Mouse (Mus musculus): Measurements from ENCODE around the gene Ugt2a3. TPM values are rescaled to one million over a fixed set of nuclear protein-coding genes. Genes with fewer than 3 reads are reported as not detected.
"Not testable (repeated sequence)": the region's sequence is repeated elsewhere in the genome, so short reads cannot be mapped to it uniquely, and the experiment has no call there.

The Ugt2a3 gene
- polyA plus RNA-seq, 1 experiment from 2014 or later: 0.58 TPM

- H3K27me3 ChIP-seq (ENCODE audit: control insufficient read depth, insufficient read depth, low read length): no peaks in the 10 kb centered on the region
- no peak overlapping the region for H3K4me3 ChIP-seq (replicated peaks; ENCODE audit: low read length)
- no peak overlapping the region for H3K9ac ChIP-seq (ENCODE audit: low read length)
- H3K4me1 ChIP-seq (ENCODE audit: control insufficient read depth, insufficient read depth, low read length): no peaks in the 10 kb centered on the region
- WGBS: 89% methylated on average over 5 of the region's 5 CpGs
- H3K36me3 ChIP-seq (ENCODE audit: control insufficient read depth, insufficient read depth, low read length): no peaks in the 10 kb centered on the region
- H3K4me2 ChIP-seq (ENCODE audit: low read depth, low read length): no peak overlapping the region
- no peak overlapping the region for H3K27ac ChIP-seq (ENCODE audit: low read length)
- no peaks in the 10 kb centered on the region for H3K9me3 ChIP-seq (replicated peaks; ENCODE audit: control insufficient read depth, low read length)
- no peak for ATAC-seq (ENCODE audit: insufficient read depth, low FRiP score)
These were observed 3.5 kb upstream of the Ugt2a3 start for GRCm38 (mm10) chr5:87340461-87340860.

GRCm38 (mm10) chr5:87335199-87335598 lies 1.8 kb downstream of the Ugt2a3 start:
- Histone ChIP-seq H3K9me3 (replicated peaks; ENCODE audit: control insufficient read depth, low read length) (no peaks in the 10 kb centered on the region), H3K9ac (ENCODE audit: low read length) (no peak overlapping the region), H3K27ac (ENCODE audit: low read length) (no peak overlapping the region), H3K4me2 (ENCODE audit: low read depth, low read length) (no peak overlapping the region), H3K4me3 (replicated peaks; ENCODE audit: low read length) (no peak overlapping the region), H3K4me1 (ENCODE audit: control insufficient read depth, insufficient read depth, low read length) (no peaks in the 10 kb centered on the region), H3K27me3 (ENCODE audit: control insufficient read depth, insufficient read depth, low read length) (no peaks in the 10 kb centered on the region), H3K36me3 (ENCODE audit: control insufficient read depth, insufficient read depth, low read length) (no peaks in the 10 kb centered on the region)
- no peak for ATAC-seq (ENCODE audit: insufficient read depth, low FRiP score)
- WGBS: 72% methylated on average over 1 of the region's 1 CpGs

GRCm38 (mm10) chr5:87333584-87333983 lies 3.4 kb downstream of the Ugt2a3 start:
- WGBS: 51% methylated on average over 3 of the region's 3 CpGs
- H3K9me3 ChIP-seq (replicated peaks; ENCODE audit: control insufficient read depth, low read length): no peaks in the 10 kb centered on the region
- no peak for ATAC-seq (ENCODE audit: insufficient read depth, low FRiP score)
- no peak overlapping the region for H3K4me2 ChIP-seq (ENCODE audit: low read depth, low read length)
- no peak overlapping the region for H3K27ac ChIP-seq (ENCODE audit: low read length)
- no peaks in the 10 kb centered on the region for H3K4me1 ChIP-seq (ENCODE audit: control insufficient read depth, insufficient read depth, low read length)
- no peaks in the 10 kb centered on the region for H3K36me3 ChIP-seq (ENCODE audit: control insufficient read depth, insufficient read depth, low read length)
- no peak overlapping the region for H3K4me3 ChIP-seq (replicated peaks; ENCODE audit: low read length)
- no peak overlapping the region for H3K9ac ChIP-seq (ENCODE audit: low read length)
- no peaks in the 10 kb centered on the region for H3K27me3 ChIP-seq (ENCODE audit: control insufficient read depth, insufficient read depth, low read length)

GRCm38 (mm10) chr5:87311392-87311791 lies 25.6 kb downstream of the Ugt2a3 start:
- Histone ChIP-seq H3K4me2 (ENCODE audit: low read depth, low read length) (no peak overlapping the region), H3K27ac (ENCODE audit: low read length) (no peak overlapping the region), H3K36me3 (ENCODE audit: control insufficient read depth, insufficient read depth, low read length) (no peaks in the 10 kb centered on the region), H3K4me1 (ENCODE audit: control insufficient read depth, insufficient read depth, low read length) (no peaks in the 10 kb centered on the region), H3K9me3 (replicated peaks; ENCODE audit: control insufficient read depth, low read length) (no peaks in the 10 kb centered on the region), H3K9ac (ENCODE audit: low read length) (no peak overlapping the region), H3K27me3 (ENCODE audit: control insufficient read depth, insufficient read depth, low read length) (no peaks in the 10 kb centered on the region), H3K4me3 (replicated peaks; ENCODE audit: low read length) (no peak overlapping the region)
- ATAC-seq (ENCODE audit: insufficient read depth, low FRiP score): no peak
- 91% methylated on average over 12 of the region's 12 CpGs for WGBS

GRCm38 (mm10) chr5:87286180-87286579 lies 50.8 kb downstream of the Ugt2a3 start:
- ATAC-seq (ENCODE audit: insufficient read depth, low FRiP score); H3K9ac ChIP-seq (ENCODE audit: low read length): not testable (repeated sequence)

GRCm38 (mm10) chr5:87275986-87276385 lies 61.0 kb downstream of the Ugt2a3 start:
- not testable (repeated sequence) for H3K4me1 ChIP-seq (ENCODE audit: control insufficient read depth, insufficient read depth, low read length); H3K9me3 ChIP-seq (replicated peaks; ENCODE audit: control insufficient read depth, low read length); H3K4me2 ChIP-seq (ENCODE audit: low read depth, low read length); H3K27me3 ChIP-seq (ENCODE audit: control insufficient read depth, insufficient read depth, low read length); ATAC-seq (ENCODE audit: insufficient read depth, low FRiP score); H3K27ac ChIP-seq (ENCODE audit: low read length); H3K9ac ChIP-seq (ENCODE audit: low read length); H3K4me3 ChIP-seq (replicated peaks; ENCODE audit: low read length); H3K36me3 ChIP-seq (ENCODE audit: control insufficient read depth, insufficient read depth, low read length)
- WGBS: 80% methylated on average over 4 of the region's 4 CpGs

More at GRCm38 (mm10) chr5:87286180-87286579, 50.8 kb downstream of the Ugt2a3 start:
- H3K4me1 ChIP-seq (ENCODE audit: control insufficient read depth, insufficient read depth, low read length); H3K27ac ChIP-seq (ENCODE audit: low read length); H3K4me3 ChIP-seq (replicated peaks; ENCODE audit: low read length); H3K27me3 ChIP-seq (ENCODE audit: control insufficient read depth, insufficient read depth, low read length); H3K4me2 ChIP-seq (ENCODE audit: low read depth, low read length); H3K9me3 ChIP-seq (replicated peaks; ENCODE audit: control insufficient read depth, low read length); H3K36me3 ChIP-seq (ENCODE audit: control insufficient read depth, insufficient read depth, low read length): not testable (repeated sequence)
- WGBS: 77% methylated on average over 4 of the region's 4 CpGs

- Histone ChIP-seq H3K4me1 (ENCODE audit: control insufficient read depth, insufficient read depth, low read length) (no peaks in the 10 kb centered on the region), H3K9ac (ENCODE audit: low read length) (no peak overlapping the region), H3K4me3 (replicated peaks; ENCODE audit: low read length) (no peak overlapping the region), H3K4me2 (ENCODE audit: low read depth, low read length) (no peak overlapping the region), H3K36me3 (ENCODE audit: control insufficient read depth, insufficient read depth, low read length) (no peaks in the 10 kb centered on the region), H3K27ac (ENCODE audit: low read length) (no peak overlapping the region), H3K9me3 (replicated peaks; ENCODE audit: control insufficient read depth, low read length) (no peaks in the 10 kb centered on the region), H3K27me3 (ENCODE audit: control insufficient read depth, insufficient read depth, low read length) (no peaks in the 10 kb centered on the region)
- no peak for ATAC-seq (ENCODE audit: insufficient read depth, low FRiP score)
- 84% methylated on average over 6 of the region's 6 CpGs for WGBS
These were observed 61.4 kb downstream of the Ugt2a3 start for GRCm38 (mm10) chr5:87275581-87275980.

Other genes starting within 250 kb of the Ugt2a3 start
- gene Ugt2b36, start 244.6 kb downstream of the Ugt2a3 start, polyA plus RNA-seq (2015; fragmentation: Nextera tagmentation; extraction: Ambion mirVana): 2.0 and 2.8 TPM in 2 replicates
- 7.7 and 12.5 TPM in 2 replicates for gene Ugt2b5, start 196.9 kb downstream of the Ugt2a3 start, polyA plus RNA-seq (2015; fragmentation: Nextera tagmentation; extraction: Ambion mirVana)
- 0.06 TPM in 1 of 2 replicates, not detected in the other for gene Ugt2b37, start 82.4 kb downstream of the Ugt2a3 start, polyA plus RNA-seq (2015; fragmentation: Nextera tagmentation; extraction: Ambion mirVana)
- not detected in 2 replicates for gene Ugt2b38, start 87.0 kb upstream of the Ugt2a3 start, polyA plus RNA-seq (2015; fragmentation: Nextera tagmentation; extraction: Ambion mirVana)
- not detected in 2 replicates for gene Ugt2a2, start 145.1 kb upstream of the Ugt2a3 start, polyA plus RNA-seq (2015; fragmentation: Nextera tagmentation; extraction: Ambion mirVana)
- not detected in 2 replicates for gene Gm43638, start 149.6 kb upstream of the Ugt2a3 start, polyA plus RNA-seq (2015; fragmentation: Nextera tagmentation; extraction: Ambion mirVana)
- gene Ugt2a1, start 153.7 kb upstream of the Ugt2a3 start, polyA plus RNA-seq (2015; fragmentation: Nextera tagmentation; extraction: Ambion mirVana): not detected in 2 replicates
- 26.6 and 32.3 TPM in 2 replicates for gene Sult1b1, start 201.0 kb upstream of the Ugt2a3 start, polyA plus RNA-seq (2015; fragmentation: Nextera tagmentation; extraction: Ambion mirVana)
- 39.8 and 40.5 TPM in 2 replicates for gene Sult1d1, start 231.8 kb upstream of the Ugt2a3 start, polyA plus RNA-seq (2015; fragmentation: Nextera tagmentation; extraction: Ambion mirVana)